Mouse (Mus musculus): Measurements from ENCODE around the gene Mia2. TPM values are rescaled to one million over a fixed set of nuclear protein-coding genes. Genes with fewer than 3 reads are reported as not detected.

The Mia2 gene
- polyA plus RNA-seq, 1 experiment from 2014 or later, result 47.8 TPM

GRCm38 (mm10) chr12:59132462-59132861 is 36.9 kb downstream of the Mia2 start:
- H3K9ac ChIP-seq, result peak overlapping the region; percentile 94
- peak overlapping the region; percentile 91 for H3K4me3 ChIP-seq (replicated peaks)
- ATAC-seq (ENCODE audit: low read depth) (no peak), DNase-seq (no peak)
- peak overlapping the region; percentile 90 for H3K27ac ChIP-seq
- H3K4me1 ChIP-seq (replicated peaks), result peaks cover 66% of the 10 kb centered on the region
- peak overlapping the region; percentile 99 for H3K4me2 ChIP-seq
- H3K36me3 ChIP-seq, result peaks cover 8% of the 10 kb centered on the region; the same call in 1 of the 2 replicates
- H3K27me3 ChIP-seq, result no peaks in the 10 kb centered on the region
- H3K9me3 ChIP-seq (replicated peaks), result no peaks in the 10 kb centered on the region
- WGBS (ENCODE audit: insufficient replicate concordance), result 29% methylated on average over 3 of the region's 3 CpGs

- peak; percentile 9 for DNase-seq
- Histone ChIP-seq H3K36me3 (peaks cover 12% of the 10 kb centered on the region), H3K4me1 (replicated peaks) (peaks cover 66% of the 10 kb centered on the region), H3K9me3 (replicated peaks) (no peaks in the 10 kb centered on the region), H3K4me3 (replicated peaks) (peak overlapping the region; percentile 91), H3K9ac (peak overlapping the region; percentile 94), H3K27me3 (no peaks in the 10 kb centered on the region), H3K4me2 (peak overlapping the region; percentile 99), H3K27ac (peak overlapping the region; percentile 90)
- 54% methylated on average over 7 of the region's 7 CpGs for WGBS (ENCODE audit: insufficient replicate concordance)
- no peak for ATAC-seq (ENCODE audit: low read depth)
These were observed 37.3 kb downstream of the Mia2 start for GRCm38 (mm10) chr12:59132940-59133339.

GRCm38 (mm10) chr12:59133437-59133999 is 37.9 kb downstream of the Mia2 start:
- H3K27ac ChIP-seq, result peak overlapping the region; percentile 90
- H3K4me2 ChIP-seq, result peak overlapping the region; percentile 99
- peak overlapping the region; percentile 91 for H3K4me3 ChIP-seq (replicated peaks)
- DNase-seq (no peak), ATAC-seq (ENCODE audit: low read depth) (no peak)
- no peaks in the 10 kb centered on the region for H3K27me3 ChIP-seq
- H3K9ac ChIP-seq, result peak overlapping the region; percentile 94
- H3K4me1 ChIP-seq (replicated peaks), result peaks cover 66% of the 10 kb centered on the region
- 56% methylated on average over 10 of the region's 10 CpGs for WGBS (ENCODE audit: insufficient replicate concordance)
- H3K9me3 ChIP-seq (replicated peaks), result no peaks in the 10 kb centered on the region
- H3K36me3 ChIP-seq, result peaks cover 16% of the 10 kb centered on the region

GRCm38 (mm10) chr12:59135096-59135495 is 39.5 kb downstream of the Mia2 start:
- H3K4me1 ChIP-seq (replicated peaks), result peaks cover 62% of the 10 kb centered on the region
- peak overlapping the region; percentile 63 for H3K4me2 ChIP-seq
- H3K27ac ChIP-seq, result peak overlapping the region; percentile 75
- no peaks in the 10 kb centered on the region for H3K27me3 ChIP-seq
- H3K4me3 ChIP-seq (replicated peaks), result peak overlapping the region; percentile 38; the same call in 1 of the 2 replicates
- 72% methylated on average over 4 of the region's 4 CpGs for WGBS (ENCODE audit: insufficient replicate concordance)
- DNase-seq (no peak), ATAC-seq (ENCODE audit: low read depth) (no peak)
- H3K9ac ChIP-seq, result peak overlapping the region; percentile 56; the same call in 1 of the 2 replicates
- no peaks in the 10 kb centered on the region for H3K9me3 ChIP-seq (replicated peaks)
- peaks cover 30% of the 10 kb centered on the region for H3K36me3 ChIP-seq

- Histone ChIP-seq H3K9me3 (replicated peaks) (no peaks in the 10 kb centered on the region), H3K4me1 (replicated peaks) (peaks cover 56% of the 10 kb centered on the region), H3K9ac (peak overlapping the region; percentile 56), H3K27ac (peak overlapping the region; percentile 75), H3K4me2 (peak overlapping the region; percentile 63), H3K36me3 (peaks cover 34% of the 10 kb centered on the region), H3K27me3 (no peaks in the 10 kb centered on the region), H3K4me3 (replicated peaks) (peak overlapping the region; percentile 38)
- WGBS (ENCODE audit: insufficient replicate concordance), result 48% methylated on average over 13 of the region's 13 CpGs
- peak; percentile 21 for DNase-seq
- peak; percentile 14 for ATAC-seq (ENCODE audit: low read depth)
These were observed 40.1 kb downstream of the Mia2 start for GRCm38 (mm10) chr12:59135533-59136300.

GRCm38 (mm10) chr12:59137031-59137430 is 41.4 kb downstream of the Mia2 start:
- DNase-seq, result no peak
- Histone ChIP-seq H3K9ac (no peak overlapping the region), H3K27ac (no peak overlapping the region), H3K4me1 (replicated peaks) (peaks cover 53% of the 10 kb centered on the region), H3K9me3 (replicated peaks) (no peaks in the 10 kb centered on the region), H3K36me3 (peaks cover 46% of the 10 kb centered on the region), H3K27me3 (no peaks in the 10 kb centered on the region), H3K4me2 (no peak overlapping the region), H3K4me3 (replicated peaks) (no peak overlapping the region)
- WGBS (ENCODE audit: insufficient replicate concordance), result 83% methylated on average over 6 of the region's 6 CpGs
- no peak for ATAC-seq (ENCODE audit: low read depth)

GRCm38 (mm10) chr12:59139372-59139771 is 43.8 kb downstream of the Mia2 start:
- DNase-seq, result peak; percentile 9
- H3K4me2 ChIP-seq, result no peak overlapping the region
- H3K9ac ChIP-seq, result no peak overlapping the region
- no peaks in the 10 kb centered on the region for H3K9me3 ChIP-seq (replicated peaks)
- 0 out of 2 replicates have a peak, but pooled peaks have one; percentile 42 for ATAC-seq (ENCODE audit: low read depth)
- no peak overlapping the region for H3K4me3 ChIP-seq (replicated peaks)
- no peaks in the 10 kb centered on the region for H3K27me3 ChIP-seq
- 73% methylated on average over 2 of the region's 2 CpGs for WGBS (ENCODE audit: insufficient replicate concordance)
- peaks cover 60% of the 10 kb centered on the region for H3K36me3 ChIP-seq
- H3K4me1 ChIP-seq (replicated peaks), result peaks cover 38% of the 10 kb centered on the region
- H3K27ac ChIP-seq, result no peak overlapping the region

GRCm38 (mm10) chr12:59145130-59145529 is 49.5 kb downstream of the Mia2 start:
- peaks cover 7% of the 10 kb centered on the region; the same call in 1 of the 2 replicates for H3K4me1 ChIP-seq (replicated peaks)
- no peak overlapping the region for H3K4me3 ChIP-seq (replicated peaks)
- no peaks in the 10 kb centered on the region for H3K9me3 ChIP-seq (replicated peaks)
- DNase-seq (no peak), ATAC-seq (ENCODE audit: low read depth) (peak; percentile 47; the same call in 1 of the 2 replicates)
- no peaks in the 10 kb centered on the region for H3K27me3 ChIP-seq
- H3K27ac ChIP-seq, result no peak overlapping the region
- no peak overlapping the region for H3K9ac ChIP-seq
- peaks cover 69% of the 10 kb centered on the region for H3K36me3 ChIP-seq
- no peak overlapping the region for H3K4me2 ChIP-seq

GRCm38 (mm10) chr12:59149691-59150090 is 54.1 kb downstream of the Mia2 start:
- Histone ChIP-seq H3K27me3 (no peaks in the 10 kb centered on the region), H3K4me2 (no peak overlapping the region), H3K4me3 (replicated peaks) (no peak overlapping the region), H3K4me1 (replicated peaks) (no peaks in the 10 kb centered on the region), H3K9me3 (replicated peaks) (no peaks in the 10 kb centered on the region), H3K27ac (no peak overlapping the region), H3K36me3 (peaks cover 76% of the 10 kb centered on the region), H3K9ac (no peak overlapping the region)
- 83% methylated on average over 4 of the region's 4 CpGs for WGBS (ENCODE audit: insufficient replicate concordance)
- DNase-seq, result no peak
- ATAC-seq (ENCODE audit: low read depth), result peak; percentile 36; the same call in 1 of the 2 replicates

GRCm38 (mm10) chr12:59161091-59161490 is 65.5 kb downstream of the Mia2 start:
- Histone ChIP-seq H3K4me1 (replicated peaks) (peaks cover 15% of the 10 kb centered on the region), H3K9me3 (replicated peaks) (no peaks in the 10 kb centered on the region), H3K36me3 (peaks cover 79% of the 10 kb centered on the region), H3K4me2 (no peak overlapping the region), H3K9ac (no peak overlapping the region), H3K27me3 (no peaks in the 10 kb centered on the region), H3K4me3 (replicated peaks) (no peak overlapping the region), H3K27ac (no peak overlapping the region)
- ATAC-seq (ENCODE audit: low read depth) (no peak), DNase-seq (no peak)
- WGBS (ENCODE audit: insufficient replicate concordance), result 56% methylated on average over 2 of the region's 2 CpGs

GRCm38 (mm10) chr12:59162797-59163196 is 67.2 kb downstream of the Mia2 start:
- WGBS (ENCODE audit: insufficient replicate concordance), result 77% methylated on average over 2 of the region's 2 CpGs
- no peaks in the 10 kb centered on the region for H3K9me3 ChIP-seq (replicated peaks)
- no peak overlapping the region for H3K4me2 ChIP-seq
- peaks cover 73% of the 10 kb centered on the region for H3K36me3 ChIP-seq
- H3K4me3 ChIP-seq (replicated peaks), result no peak overlapping the region
- H3K27ac ChIP-seq, result no peak overlapping the region
- no peak overlapping the region for H3K9ac ChIP-seq
- H3K27me3 ChIP-seq, result no peaks in the 10 kb centered on the region
- ATAC-seq (ENCODE audit: low read depth) (no peak), DNase-seq (no peak)
- peaks cover 15% of the 10 kb centered on the region for H3K4me1 ChIP-seq (replicated peaks)

All from liver, embryonic 13.5 days (tissue).